Mouse (Mus musculus) E14TG2a.4 (cell line): ENCODE measurements around the gene Hist1h2af.

Source experiments
- H3K27me3 ChIP-seq: 2 replicates; pipeline ENCODE4 v1.6.1; 2014; ENCODE audit warnings: low read length, control low read depth; ENCODE audit not compliant: insufficient read depth
- H3K36me3 ChIP-seq: 2 replicates; pipeline ENCODE4 v1.6.1; 2014; ENCODE audit warnings: low read length, control low read depth; ENCODE audit not compliant: insufficient read depth
- H3K4me1 ChIP-seq: replicated peaks from 2 replicates; pipeline ENCODE4 v1.6.1; 2014; ENCODE audit warnings: low read depth, low read length, control low read depth
- H3K4me3 ChIP-seq: replicated peaks from 2 replicates; pipeline ENCODE4 v1.5.1; 2014; ENCODE audit warnings: mild to moderate bottlenecking, low read length
- H3K9me3 ChIP-seq: 2 replicates; pipeline ENCODE4 v1.6.1; 2014; ENCODE audit warnings: low read length, control low read depth
- CTCF ChIP-seq: conservative IDR thresholded peaks from 2 replicates; pipeline ENCODE4 v1.5.1; 2014; ENCODE audit warnings: low read length
- NANOG ChIP-seq: IDR thresholded peaks from 2 replicates; pipeline ENCODE4 v1.6.1; 2014; ENCODE audit warnings: borderline replicate concordance, low read length, mixed read lengths
- POU5F1 ChIP-seq: IDR thresholded peaks from 2 replicates; pipeline ENCODE4 v1.6.1; 2014; ENCODE audit warnings: low read length, borderline replicate concordance

The Hist1h2af gene

DNA sequence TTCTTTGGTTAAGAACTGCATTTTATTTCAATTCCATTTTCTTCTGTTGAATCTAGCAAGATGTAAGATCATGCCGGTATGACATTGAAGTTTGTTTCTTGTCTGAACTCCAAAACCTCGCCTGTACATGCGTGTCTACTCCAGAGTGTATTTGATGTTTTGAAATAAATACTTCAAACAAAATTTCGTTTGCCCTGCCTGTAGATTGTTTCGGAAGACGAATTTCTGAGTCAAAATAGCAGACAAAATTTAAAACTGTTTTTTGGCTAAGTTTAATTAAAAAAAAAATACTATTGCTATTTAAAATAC is 15.5 kb upstream of the Hist1h2af start:
- Histone ChIP-seq H3K27me3 (no peaks in the 10 kb centered on the region), H3K4me1 (peaks cover 53% of the 10 kb centered on the region), H3K4me3 (peak overlapping the region; percentile 85), H3K36me3 (no peaks in the 10 kb centered on the region), H3K9me3 (no peaks in the 10 kb centered on the region)
- TF ChIP-seq POU5F1 (no peak), CTCF (no peak), NANOG (no peak)

- no peaks in the 10 kb centered on the region for H3K9me3 ChIP-seq
- H3K27me3 ChIP-seq, result no peaks in the 10 kb centered on the region
- no peaks in the 10 kb centered on the region for H3K36me3 ChIP-seq
- TF ChIP-seq CTCF (no peak), NANOG (no peak)
- peak overlapping the region; percentile 85 for H3K4me3 ChIP-seq
- peaks cover 47% of the 10 kb centered on the region for H3K4me1 ChIP-seq
Observed at GRCm38 (mm10) chr13:23518885-23519284, 14.8 kb upstream of the Hist1h2af start.

- no peak for TF ChIP-seq NANOG
- TF ChIP-seq CTCF, result no peak
- no peak for TF ChIP-seq POU5F1
- Histone ChIP-seq H3K9me3 (no peaks in the 10 kb centered on the region), H3K36me3 (no peaks in the 10 kb centered on the region), H3K4me3 (peak overlapping the region; percentile 85), H3K27me3 (no peaks in the 10 kb centered on the region), H3K4me1 (peaks cover 42% of the 10 kb centered on the region)
Observed at GRCm38 (mm10) chr13:23519416-23519815, 14.3 kb upstream of the Hist1h2af start.

DNA sequence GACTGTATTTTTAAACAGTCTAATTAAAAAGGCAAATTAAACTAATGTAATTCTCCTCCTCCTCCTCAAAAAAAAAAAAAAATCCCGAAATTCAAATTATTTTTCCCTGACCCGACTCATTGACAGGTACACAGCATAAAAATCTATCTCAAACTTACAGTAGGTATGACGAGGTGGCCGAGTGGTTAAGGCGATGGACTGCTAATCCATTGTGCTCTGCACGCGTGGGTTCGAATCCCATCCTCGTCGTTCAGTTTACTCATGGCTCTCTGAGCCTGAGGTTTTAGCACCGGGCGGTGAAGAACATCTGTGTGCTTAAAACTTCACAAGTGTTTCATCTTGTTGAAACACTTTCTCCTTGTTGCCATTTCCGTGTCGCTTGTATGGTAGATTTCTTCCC is 12.0 kb upstream of the Hist1h2af start:
- Histone ChIP-seq H3K4me3 (peak overlapping the region; percentile 67), H3K36me3 (no peaks in the 10 kb centered on the region), H3K27me3 (no peaks in the 10 kb centered on the region), H3K9me3 (no peaks in the 10 kb centered on the region), H3K4me1 (peaks cover 34% of the 10 kb centered on the region)
- TF ChIP-seq NANOG (no peak), CTCF (no peak), POU5F1 (no peak)

DNA sequence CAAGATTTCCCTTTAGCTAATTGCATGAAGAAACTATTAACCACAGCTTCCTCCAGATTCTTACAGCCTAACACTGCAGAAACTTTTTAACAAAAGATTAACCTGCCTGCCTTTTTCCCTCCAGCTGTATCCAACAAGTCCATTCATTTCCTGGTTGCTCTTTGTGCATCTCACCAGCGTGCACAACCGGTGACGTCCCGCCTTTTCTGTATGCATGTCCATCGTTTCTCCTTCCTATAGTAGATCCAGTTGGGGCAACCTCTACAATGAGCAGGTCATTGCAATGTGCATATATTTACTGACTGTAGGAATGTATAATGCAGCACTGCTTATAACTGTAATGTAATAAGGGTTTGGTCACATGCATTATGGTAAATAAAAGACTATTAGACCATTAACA is 9.7 kb upstream of the Hist1h2af start:
- Histone ChIP-seq H3K9me3 (no peaks in the 10 kb centered on the region), H3K4me3 (no peak overlapping the region), H3K4me1 (peaks cover 42% of the 10 kb centered on the region), H3K36me3 (no peaks in the 10 kb centered on the region), H3K27me3 (no peaks in the 10 kb centered on the region)
- TF ChIP-seq NANOG, result no peak
- no peak for TF ChIP-seq POU5F1
- TF ChIP-seq CTCF, result no peak

GRCm38 (mm10) chr13:23524654-23525053 is 9.1 kb upstream of the Hist1h2af start:
- peaks cover 41% of the 10 kb centered on the region for H3K4me1 ChIP-seq
- no peak for TF ChIP-seq POU5F1
- TF ChIP-seq CTCF, result peak; percentile 91
- no peaks in the 10 kb centered on the region for H3K9me3 ChIP-seq
- H3K36me3 ChIP-seq, result no peaks in the 10 kb centered on the region
- H3K27me3 ChIP-seq, result no peaks in the 10 kb centered on the region
- no peak overlapping the region for H3K4me3 ChIP-seq

- Histone ChIP-seq H3K27me3 (no peaks in the 10 kb centered on the region), H3K4me3 (peak overlapping the region; percentile 80), H3K36me3 (no peaks in the 10 kb centered on the region), H3K4me1 (peaks cover 32% of the 10 kb centered on the region), H3K9me3 (no peaks in the 10 kb centered on the region)
- TF ChIP-seq CTCF, result no peak
- TF ChIP-seq NANOG, result no peak
- TF ChIP-seq POU5F1, result no peak
Observed at GRCm38 (mm10) chr13:23525901-23526300, 7.8 kb upstream of the Hist1h2af start.

DNA sequence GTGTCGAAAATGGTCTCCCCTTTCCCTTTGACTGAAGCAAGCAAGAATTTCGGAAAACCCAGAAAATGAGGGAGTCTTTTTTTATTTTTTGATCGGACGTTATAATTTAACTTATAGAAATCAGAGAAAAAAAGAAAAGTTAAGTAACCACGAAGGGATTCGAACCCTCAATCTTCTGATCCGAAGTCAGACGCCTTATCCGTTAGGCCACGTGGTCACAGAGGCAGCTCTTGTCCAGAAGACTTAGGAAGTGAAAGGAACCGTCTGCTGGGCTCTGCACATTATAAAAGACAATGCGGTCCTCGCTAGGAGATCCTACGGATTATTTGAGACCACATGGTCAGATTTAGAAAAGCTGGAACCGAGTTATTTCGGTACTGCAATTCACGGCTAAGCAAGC is 7.4 kb upstream of the Hist1h2af start:
- H3K36me3 ChIP-seq, result no peaks in the 10 kb centered on the region
- peaks cover 28% of the 10 kb centered on the region for H3K4me1 ChIP-seq
- H3K27me3 ChIP-seq, result no peaks in the 10 kb centered on the region
- H3K4me3 ChIP-seq, result peak overlapping the region; percentile 80
- no peaks in the 10 kb centered on the region for H3K9me3 ChIP-seq
- TF ChIP-seq POU5F1 (no peak), NANOG (no peak), CTCF (no peak)

DNA sequence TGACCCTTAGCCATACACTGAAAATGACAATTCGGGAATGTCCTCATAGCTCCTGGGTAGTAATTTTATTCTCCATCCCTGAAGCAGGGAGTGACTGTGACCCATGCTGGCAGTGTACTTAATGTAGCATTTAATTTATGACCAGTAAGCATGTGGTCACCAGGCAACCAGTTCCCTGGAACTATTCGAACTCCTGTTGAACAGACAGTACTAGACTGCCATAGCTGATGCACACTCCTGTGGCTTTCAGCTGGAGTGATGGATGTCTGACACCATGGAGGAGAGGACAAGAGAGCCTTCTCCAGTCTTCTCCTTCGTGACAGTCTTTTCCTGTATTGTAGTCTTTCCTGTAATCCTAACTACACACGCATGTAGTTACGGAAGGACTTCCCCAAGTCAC is 4.7 kb upstream of the Hist1h2af start:
- H3K27me3 ChIP-seq, result no peaks in the 10 kb centered on the region
- no peaks in the 10 kb centered on the region for H3K9me3 ChIP-seq
- H3K4me3 ChIP-seq, result no peak overlapping the region
- no peaks in the 10 kb centered on the region for H3K36me3 ChIP-seq
- TF ChIP-seq CTCF, result no peak
- no peak for TF ChIP-seq NANOG
- no peak for TF ChIP-seq POU5F1
- H3K4me1 ChIP-seq, result peaks cover 39% of the 10 kb centered on the region
